Mouse (Mus musculus) testis, adult 2 months (tissue): Measurements from ENCODE around the gene Vmn1r2. TPM values are rescaled to one million over a fixed set of nuclear protein-coding genes. Genes with fewer than 3 reads are reported as not detected.
"Not testable (repeated sequence)": the region's sequence is repeated elsewhere in the genome, so short reads cannot be mapped to it uniquely, and the experiment has no call there.

Source experiments
- H3K27ac ChIP-seq: fragments of 200-500 bp; 2 replicates; pipeline ENCODE4 v1.5.1; 2012; ENCODE audit warnings: low read depth, low read length; ENCODE audit not compliant: control insufficient read depth, insufficient read depth
- H3K27me3 ChIP-seq: fragments of 200-500 bp; 2 replicates; pipeline ENCODE4 v1.6.1; 2012; ENCODE audit warnings: mild to moderate bottlenecking, low read length, moderate library complexity; ENCODE audit not compliant: control insufficient read depth, insufficient read depth
- H3K36me3 ChIP-seq: fragments of 200-500 bp; 2 replicates; pipeline ENCODE4 v1.6.1; 2012; ENCODE audit warnings: mild to moderate bottlenecking, low read length; ENCODE audit not compliant: control insufficient read depth, insufficient read depth
- H3K4me1 ChIP-seq: fragments of 200-500 bp; 2 replicates; pipeline ENCODE4 v1.6.1; 2012; ENCODE audit warnings: low read length; ENCODE audit not compliant: control insufficient read depth, insufficient read depth
- H3K4me3 ChIP-seq: fragments of 200-500 bp; 2 replicates; pipeline ENCODE4 v1.5.1; 2012; ENCODE audit warnings: low read depth, mild to moderate bottlenecking, low read length, moderate library complexity, mixed read lengths; ENCODE audit not compliant: control insufficient read depth
- polyA plus RNA-seq: library from polyadenylated mRNA; depleted of rRNA; stranded (reverse); fragments of >200 nt; gene quantifications from 2 replicates; pipeline ENCODE4 v1.2.3, GENCODE M21; 2012; rRNA removed

Gene Vmn1r2
- polyA plus RNA-seq, 1 experiment = not detected

- not testable (repeated sequence) for H3K4me1 ChIP-seq, H3K27ac ChIP-seq, H3K36me3 ChIP-seq, H3K27me3 ChIP-seq, H3K4me3 ChIP-seq
Measured at GRCm38 (mm10) chr4:3216382-3216781, 49.3 kb downstream of the Vmn1r2 start.

Other genes with a start within 250 kb of the Vmn1r2 start
- not detected in 2 replicates for gene Vmn1r3, start 18.0 kb downstream of the Vmn1r2 start, polyA plus RNA-seq